Mouse (Mus musculus) heart, adult 2 months (tissue): ENCODE results near the gene Naaladl2.

Source experiments
- CTCF ChIP-seq: fragments of 200-600 bp; IDR thresholded peaks from 2 replicates; pipeline ENCODE4 v1.8.1; 2022; ENCODE audit warnings: antibody characterized with exemption, mild to moderate bottlenecking, moderate library complexity
- EP300 ChIP-seq: fragments of 200-500 bp; IDR thresholded peaks from 2 replicates; pipeline ENCODE4 v1.6.1; 2011; ENCODE audit warnings: low read depth, low read length, control low read depth; ENCODE audit not compliant: insufficient read depth
- POLR2A ChIP-seq: fragments of 200-500 bp; IDR thresholded peaks from 2 replicates; pipeline ENCODE4 v1.6.1; 2011; ENCODE audit warnings: mild to moderate bottlenecking, low read depth, low read length, control low read depth; ENCODE audit not compliant: insufficient read depth

GRCm38 (mm10) chr3:24113360-24113759 is 1030.7 kb downstream of the Naaladl2 start:
- no peak for TF ChIP-seq CTCF
- no peak for TF ChIP-seq POLR2A
- no peak for TF ChIP-seq EP300
